Mouse (Mus musculus) forebrain, embryonic 14.5 days (tissue): ENCODE measurements around the gene Pak7. TPM values are rescaled to one million over a fixed set of nuclear protein-coding genes. Genes with fewer than 3 reads are reported as not detected.
A peak's percentile ranks its signal among the peaks of the same experiment; 100 is the strongest.
"Not testable (repeated sequence)": the region's sequence is repeated elsewhere in the genome, so short reads cannot be mapped to it uniquely, and the experiment has no call there.

Source experiments
- ATAC-seq: fragments of 200-750 bp; cut with Nextera tagmentation; 2 replicates; pipeline ENCODE4 v1.8.0; 2017; ENCODE audit warnings: mild to moderate bottlenecking, moderate library complexity
- DNase-seq: peaks from one replicate; pipeline ENCODE4 v3.0.0-alpha.2; 2015; ENCODE audit warnings: low spot score
- H3K27ac ChIP-seq: fragments of 300-500 bp; sonication (generic); 2 replicates; pipeline ENCODE4 v1.5.1; 2014; ENCODE audit warnings: low read depth, mild to moderate bottlenecking, control low read depth, low read length, moderate library complexity
- H3K27me3 ChIP-seq: fragments of 300-500 bp; sonication (generic); replicated peaks from 2 replicates; pipeline ENCODE4 v1.6.1; 2014; ENCODE audit warnings: low read length, control low read depth, mixed read lengths; ENCODE audit not compliant: control insufficient read depth, insufficient read depth
- H3K36me3 ChIP-seq: fragments of 300-500 bp; sonication (generic); 2 replicates; pipeline ENCODE4 v1.6.1; 2014; ENCODE audit warnings: low read length, control low read depth; ENCODE audit not compliant: control insufficient read depth, insufficient read depth
- H3K4me1 ChIP-seq: fragments of 300-500 bp; sonication (generic); 2 replicates; pipeline ENCODE4 v1.6.1; 2014; ENCODE audit warnings: antibody characterized with exemption, low read length, control low read depth; ENCODE audit not compliant: control insufficient read depth, insufficient read depth
- H3K4me2 ChIP-seq: fragments of 300-500 bp; sonication (generic); 2 replicates; pipeline ENCODE4 v1.6.1; 2014; ENCODE audit warnings: mild to moderate bottlenecking, control low read depth, low read length
- H3K4me3 ChIP-seq: fragments of 300-500 bp; sonication (generic); 2 replicates; pipeline ENCODE4 v1.5.1; 2014; ENCODE audit warnings: low read depth, low read length, control low read depth
- H3K9ac ChIP-seq: fragments of 300-500 bp; sonication (generic); 2 replicates; pipeline ENCODE4 v1.6.1; 2014; ENCODE audit warnings: mild to moderate bottlenecking, low read length, control low read depth, moderate library complexity
- H3K9me3 ChIP-seq: fragments of 300-500 bp; sonication (generic); replicated peaks from 2 replicates; pipeline ENCODE4 v1.6.1; 2016; ENCODE audit warnings: low read length, control low read depth, mixed read lengths; ENCODE audit not compliant: control insufficient read depth
- WGBS: fragments of 180-500 bp; shearing (Covaris S2); extraction: QIAGEN DNeasy Blood & Tissue Kit; methylation state at CpG from one replicate; pipeline ENCODE4 v1.1.7; 2014; 5-methylcytosine and 5-hydroxymethylcytosine counted together
- polyA plus RNA-seq: library from polyadenylated mRNA; unstranded; fragments of >200 nt; fragmentation: Nextera tagmentation; extraction: Ambion mirVana; gene quantifications from 2 replicates; pipeline ENCODE4 v1.2.1, GENCODE M21; 2014

Gene Pak7
- polyA plus RNA-seq, 1 experiment from 2014 or later: 29.7 TPM

- Histone ChIP-seq H3K4me1 (no peaks in the 10 kb centered on the region), H3K9ac (no peak overlapping the region), H3K27ac (no peak overlapping the region), H3K9me3 (no peaks in the 10 kb centered on the region), H3K27me3 (no peaks in the 10 kb centered on the region), H3K4me2 (no peak overlapping the region), H3K36me3 (no peaks in the 10 kb centered on the region), H3K4me3 (no peak overlapping the region)
- DNase-seq (no peak), ATAC-seq (no peak)
- 20% methylated on average over 1 of the region's 1 CpGs for WGBS
Measured at GRCm38 (mm10) chr2:136297371-136297770, 90.4 kb downstream of the Pak7 start.

GRCm38 (mm10) chr2:136282043-136282442, 105.7 kb downstream of the Pak7 start:
- no peaks in the 10 kb centered on the region for H3K9me3 ChIP-seq
- H3K27me3 ChIP-seq: no peaks in the 10 kb centered on the region
- no peak overlapping the region for H3K4me2 ChIP-seq
- WGBS: 90% methylated on average over 1 of the region's 1 CpGs
- H3K4me1 ChIP-seq: no peaks in the 10 kb centered on the region
- H3K36me3 ChIP-seq: no peaks in the 10 kb centered on the region
- no peak overlapping the region for H3K27ac ChIP-seq
- ATAC-seq: no peak
- no peak for DNase-seq
- H3K9ac ChIP-seq: no peak overlapping the region
- H3K4me3 ChIP-seq: no peak overlapping the region

GRCm38 (mm10) chr2:136241960-136242359, 145.8 kb downstream of the Pak7 start:
- not testable (repeated sequence) for H3K9me3 ChIP-seq, H3K27ac ChIP-seq, H3K4me1 ChIP-seq, DNase-seq, H3K36me3 ChIP-seq, ATAC-seq, H3K4me3 ChIP-seq, H3K9ac ChIP-seq, H3K4me2 ChIP-seq, H3K27me3 ChIP-seq
- 84% methylated on average over 4 of the region's 4 CpGs for WGBS

- H3K4me3 ChIP-seq: no peak overlapping the region
- H3K27me3 ChIP-seq: no peaks in the 10 kb centered on the region
- ATAC-seq (no peak), DNase-seq (no peak)
- no peak overlapping the region for H3K4me2 ChIP-seq
- WGBS: 92% methylated on average over 8 of the region's 8 CpGs
- no peak overlapping the region for H3K27ac ChIP-seq
- no peak overlapping the region for H3K9ac ChIP-seq
- H3K9me3 ChIP-seq: no peaks in the 10 kb centered on the region; the same call in 1 of the 2 replicates
- no peaks in the 10 kb centered on the region for H3K36me3 ChIP-seq
- no peaks in the 10 kb centered on the region for H3K4me1 ChIP-seq
Measured at GRCm38 (mm10) chr2:136231228-136231627, 156.5 kb downstream of the Pak7 start.

DNA sequence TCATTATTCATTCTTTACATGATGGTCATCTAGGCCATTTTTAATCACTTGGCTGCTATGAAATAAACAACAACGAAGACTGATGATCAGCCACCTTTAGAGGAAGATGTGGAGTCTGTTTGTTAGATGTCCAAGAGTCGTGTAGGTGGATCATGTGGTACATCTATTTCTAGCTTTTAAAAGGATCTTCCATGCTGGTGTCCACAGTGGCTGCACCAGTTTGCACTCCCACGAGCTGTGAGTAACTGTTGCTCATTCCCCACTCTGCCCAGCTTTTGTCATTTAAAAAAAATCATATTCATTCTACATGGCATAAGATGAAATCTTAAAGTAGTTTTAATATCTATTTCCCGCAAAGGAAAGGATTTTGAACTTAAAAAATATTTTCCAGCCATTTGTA, 183.7 kb downstream of the Pak7 start:
- H3K4me3 ChIP-seq: no peak overlapping the region
- no peak for DNase-seq
- H3K9ac ChIP-seq: no peak overlapping the region
- no peaks in the 10 kb centered on the region for H3K36me3 ChIP-seq
- no peak overlapping the region for H3K4me2 ChIP-seq
- ATAC-seq: no peak
- H3K4me1 ChIP-seq: no peaks in the 10 kb centered on the region
- 84% methylated on average over 4 of the region's 4 CpGs for WGBS
- H3K27ac ChIP-seq: no peak overlapping the region
- H3K9me3 ChIP-seq: no peaks in the 10 kb centered on the region
- H3K27me3 ChIP-seq: no peaks in the 10 kb centered on the region

- Histone ChIP-seq H3K4me2 (no peak overlapping the region), H3K4me3 (no peak overlapping the region), H3K4me1 (no peaks in the 10 kb centered on the region), H3K9ac (no peak overlapping the region), H3K36me3 (no peaks in the 10 kb centered on the region), H3K9me3 (no peaks in the 10 kb centered on the region), H3K27ac (no peak overlapping the region), H3K27me3 (no peaks in the 10 kb centered on the region)
- ATAC-seq (no peak), DNase-seq (no peak)
- WGBS: 71% methylated on average over 3 of the region's 3 CpGs
Measured at GRCm38 (mm10) chr2:136175030-136175429, 212.7 kb downstream of the Pak7 start.

GRCm38 (mm10) chr2:136150752-136151151, 237.0 kb downstream of the Pak7 start:
- WGBS: 86% methylated on average over 7 of the region's 7 CpGs
- no peak for DNase-seq
- no peaks in the 10 kb centered on the region for H3K9me3 ChIP-seq

GRCm38 (mm10) chr2:136149530-136149929, 238.2 kb downstream of the Pak7 start:
- no peaks in the 10 kb centered on the region for H3K27me3 ChIP-seq
- no peak overlapping the region for H3K27ac ChIP-seq
- H3K9me3 ChIP-seq: no peaks in the 10 kb centered on the region
- no peak overlapping the region for H3K9ac ChIP-seq
- H3K4me2 ChIP-seq: no peak overlapping the region
- WGBS: 32% methylated on average over 4 of the region's 4 CpGs
- no peaks in the 10 kb centered on the region for H3K4me1 ChIP-seq
- H3K4me3 ChIP-seq: no peak overlapping the region
- ATAC-seq (peak; percentile 59), DNase-seq (peak; percentile 80)
- no peaks in the 10 kb centered on the region for H3K36me3 ChIP-seq

More at GRCm38 (mm10) chr2:136150752-136151151, 237.0 kb downstream of the Pak7 start:
- H3K4me3 ChIP-seq: no peak overlapping the region
- H3K4me1 ChIP-seq: no peaks in the 10 kb centered on the region
- no peaks in the 10 kb centered on the region for H3K36me3 ChIP-seq
- H3K27me3 ChIP-seq: no peaks in the 10 kb centered on the region
- no peak overlapping the region for H3K9ac ChIP-seq
- H3K27ac ChIP-seq: no peak overlapping the region
- H3K4me2 ChIP-seq: no peak overlapping the region
- ATAC-seq: no peak

DNA sequence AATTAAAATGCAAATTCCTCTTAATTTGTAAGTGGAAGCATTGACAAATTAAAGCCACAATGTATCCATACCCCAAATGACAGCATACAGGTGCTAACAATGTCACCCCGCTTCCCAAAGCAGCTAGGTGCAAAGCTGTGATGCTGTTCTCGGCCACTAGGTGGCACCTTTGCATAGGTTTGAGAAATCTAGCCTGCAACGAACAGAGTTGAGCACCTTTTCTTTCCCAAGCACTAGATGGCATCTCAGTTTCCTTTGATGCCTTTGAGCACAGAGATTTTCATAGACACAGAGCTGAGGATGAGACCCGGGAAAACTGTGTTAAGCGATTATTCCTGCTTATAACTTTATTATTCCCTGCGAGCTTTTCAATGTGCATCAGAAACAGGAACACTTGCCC, 238.8 kb downstream of the Pak7 start:
- no peaks in the 10 kb centered on the region for H3K4me1 ChIP-seq
- 3% methylated on average over 6 of the region's 6 CpGs for WGBS
- DNase-seq (peak; percentile 95), ATAC-seq (peak; percentile 89)
- 0 out of 2 replicates have a peak overlapping the region, but pooled peaks have one; percentile 20 for H3K4me2 ChIP-seq
- H3K9ac ChIP-seq: no peak overlapping the region
- no peaks in the 10 kb centered on the region for H3K9me3 ChIP-seq
- no peaks in the 10 kb centered on the region for H3K27me3 ChIP-seq
- no peak overlapping the region for H3K27ac ChIP-seq
- no peak overlapping the region for H3K4me3 ChIP-seq
- H3K36me3 ChIP-seq: no peaks in the 10 kb centered on the region
